Mouse (Mus musculus): ENCODE data around the gene Elmo1.

Elmo1 gene

GRCm38 (mm10) chr13:20311612-20312011 is 221.2 kb downstream of the Elmo1 start:
- DNase-seq (ENCODE audit: low read depth in 1 of 2, low spot score in 2 of 2) = peak in 1 of 2 experiments; percentile 47

- DNase-seq (ENCODE audit: low read depth in 1 of 2, low spot score in 2 of 2) = peak in 1 of 2 experiments; percentile 21
Measured at GRCm38 (mm10) chr13:20313345-20313744, 222.9 kb downstream of the Elmo1 start.

- no peak for DNase-seq (ENCODE audit: low read depth in 1 of 2, low spot score in 2 of 2)
Measured at GRCm38 (mm10) chr13:20316139-20316538, 225.7 kb downstream of the Elmo1 start.

GRCm38 (mm10) chr13:20318615-20319219 is 228.3 kb downstream of the Elmo1 start:
- no peak for DNase-seq (ENCODE audit: low read depth in 1 of 2, low spot score in 2 of 2)

GRCm38 (mm10) chr13:20320232-20320631 is 229.8 kb downstream of the Elmo1 start:
- no peak for DNase-seq (ENCODE audit: low read depth in 1 of 2, low spot score in 2 of 2)

GRCm38 (mm10) chr13:20323478-20323877 is 233.1 kb downstream of the Elmo1 start:
- no peak for DNase-seq (ENCODE audit: low read depth in 1 of 2, low spot score in 2 of 2)

- no peak for DNase-seq (ENCODE audit: low read depth in 1 of 2, low spot score in 2 of 2)
Measured at GRCm38 (mm10) chr13:20327064-20327463, 236.7 kb downstream of the Elmo1 start.

- no peak for DNase-seq (ENCODE audit: low read depth in 1 of 2, low spot score in 2 of 2)
Measured at GRCm38 (mm10) chr13:20327975-20328374, 237.6 kb downstream of the Elmo1 start.

GRCm38 (mm10) chr13:20328672-20329071 is 238.3 kb downstream of the Elmo1 start:
- DNase-seq (ENCODE audit: low read depth in 1 of 2, low spot score in 2 of 2) = no peak

GRCm38 (mm10) chr13:20330954-20331353 is 240.6 kb downstream of the Elmo1 start:
- no peak for DNase-seq (ENCODE audit: low read depth in 1 of 2, low spot score in 2 of 2)

- DNase-seq (ENCODE audit: low read depth in 1 of 2, low spot score in 2 of 2) = no peak
Measured at GRCm38 (mm10) chr13:20335051-20335888, 244.9 kb downstream of the Elmo1 start.

- DNase-seq (ENCODE audit: low read depth in 1 of 2, low spot score in 2 of 2) = no peak
Measured at GRCm38 (mm10) chr13:20335889-20336497, 245.6 kb downstream of the Elmo1 start.

- DNase-seq (ENCODE audit: low read depth in 1 of 2, low spot score in 2 of 2) = no peak
Measured at GRCm38 (mm10) chr13:20342881-20343280, 252.5 kb downstream of the Elmo1 start.

- no peak for DNase-seq (ENCODE audit: low read depth in 1 of 2, low spot score in 2 of 2)
Measured at GRCm38 (mm10) chr13:20349754-20350153, 259.4 kb downstream of the Elmo1 start.

- DNase-seq (ENCODE audit: low read depth in 1 of 2, low spot score in 2 of 2) = no peak
Measured at GRCm38 (mm10) chr13:20352631-20353030, 262.2 kb downstream of the Elmo1 start.

GRCm38 (mm10) chr13:20353862-20354603 is 263.6 kb downstream of the Elmo1 start:
- no peak for DNase-seq (ENCODE audit: low read depth in 1 of 2, low spot score in 2 of 2)

GRCm38 (mm10) chr13:20354604-20354999 is 264.2 kb downstream of the Elmo1 start:
- no peak for DNase-seq (ENCODE audit: low read depth in 1 of 2, low spot score in 2 of 2)

- no peak for DNase-seq (ENCODE audit: low read depth in 1 of 2, low spot score in 2 of 2)
Measured at GRCm38 (mm10) chr13:20362541-20362940, 272.1 kb downstream of the Elmo1 start.

- no peak for DNase-seq (ENCODE audit: low read depth in 1 of 2, low spot score in 2 of 2)
Measured at GRCm38 (mm10) chr13:20365828-20366593, 275.6 kb downstream of the Elmo1 start.

GRCm38 (mm10) chr13:20370036-20370802 is 279.8 kb downstream of the Elmo1 start:
- no peak for DNase-seq (ENCODE audit: low read depth in 1 of 2, low spot score in 2 of 2)

Data from monocyte, adult 2 months (primary cell).